Mouse (Mus musculus): ENCODE measurements at regions not wholly inside any gene's neighbourhood (a gene's known extent, or its start where the extent isn't known, plus 50 kb on each side); places are given as distances from the start of the nearest gene placed in this dataset.
A peak's percentile ranks its signal among the peaks of the same experiment; 100 is the strongest.

DNA sequence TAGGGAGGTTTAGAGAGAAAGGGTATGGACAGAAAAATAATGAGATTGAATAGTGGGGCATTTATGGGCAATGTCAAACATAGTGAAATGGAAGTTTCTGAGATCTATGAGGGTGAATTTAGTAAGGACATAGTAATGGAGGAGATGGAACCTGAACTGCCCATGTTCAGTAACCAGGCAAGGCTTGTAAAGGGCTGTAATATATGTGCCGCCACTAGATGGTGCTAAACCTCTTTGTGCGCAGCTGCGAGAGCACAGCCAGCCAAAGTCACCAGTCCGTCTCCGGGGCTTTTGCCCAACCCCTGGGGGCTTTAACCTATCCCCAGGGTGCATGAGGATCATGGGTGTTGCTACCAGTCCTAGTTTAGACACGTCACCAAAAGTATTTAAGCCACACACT lies 77.7 kb upstream of the Vmn2r25 start:
- peak; percentile 47 for DNase-seq (ENCODE audit: low spot score)

DNA sequence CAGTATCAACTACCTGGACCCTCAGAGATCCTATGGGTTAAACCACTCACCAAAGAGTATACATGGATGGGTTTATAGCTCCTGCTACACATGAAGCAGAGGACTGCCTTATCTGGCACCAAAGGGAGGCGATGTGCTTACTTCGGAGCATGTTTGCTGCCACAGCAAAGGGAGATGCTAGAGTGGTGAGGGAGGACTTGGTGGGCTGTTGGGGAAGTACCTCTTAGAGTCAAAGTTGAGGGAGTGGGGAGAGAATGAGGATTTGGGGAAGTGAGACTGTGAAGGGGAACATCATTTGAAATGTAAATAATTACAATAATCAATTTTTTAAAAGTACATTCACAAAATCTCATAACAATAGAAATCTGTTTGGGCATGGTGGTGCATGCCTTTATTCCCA lies 84.7 kb upstream of the Vmn2r25 start:
- no peak for DNase-seq (ENCODE audit: low spot score)

DNA sequence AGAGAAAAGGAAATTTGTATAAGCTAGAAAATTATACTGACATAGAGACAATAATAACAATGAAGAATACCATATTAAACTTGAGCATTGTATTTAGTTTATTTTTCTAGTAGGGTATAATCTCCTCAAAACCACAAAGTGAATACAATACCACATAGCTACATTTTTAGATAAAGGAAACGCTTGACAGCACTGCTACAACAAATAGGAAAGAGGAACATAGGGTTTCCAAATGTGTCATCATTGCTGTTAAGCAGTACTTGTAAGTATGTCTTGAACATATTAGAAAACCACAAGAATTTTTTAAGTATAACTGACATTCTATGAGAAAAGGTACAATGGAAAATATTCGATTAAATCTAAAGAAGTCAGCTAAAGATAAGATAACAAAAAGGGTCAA lies 63.0 kb upstream of the Vmn2r26 start:
- DNase-seq (ENCODE audit: low spot score): no peak

DNA sequence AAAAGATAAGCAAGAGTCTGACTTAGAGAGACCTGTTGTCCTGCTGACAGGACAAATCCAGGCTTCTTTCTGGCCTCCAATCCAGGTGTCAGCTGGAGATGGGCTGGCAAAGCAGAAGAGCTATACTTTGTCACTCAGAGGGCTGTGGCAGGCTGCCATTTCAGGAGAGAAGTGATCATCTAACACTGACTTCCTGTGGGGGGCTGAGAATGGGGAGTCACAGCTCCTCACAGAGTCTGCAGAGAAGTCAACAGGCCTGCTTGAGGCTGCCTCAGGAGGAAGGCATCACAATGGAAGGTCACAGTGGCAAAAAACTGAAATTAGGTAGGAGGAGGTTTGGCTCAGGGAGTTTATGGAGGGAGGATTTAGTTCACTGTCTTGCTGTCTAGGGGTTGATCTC lies 53.2 kb upstream of the Vmn2r26 start:
- no peak for DNase-seq (ENCODE audit: low spot score)
